Mouse (Mus musculus): ENCODE measurements at regions not wholly inside any gene's neighbourhood (a gene's known extent, or its start where the extent isn't known, plus 50 kb on each side); places are given as distances from the start of the nearest gene placed in this dataset.
"Not testable (repeated sequence)": the region's sequence is repeated elsewhere in the genome, so short reads cannot be mapped to it uniquely, and the experiment has no call there.

DNA sequence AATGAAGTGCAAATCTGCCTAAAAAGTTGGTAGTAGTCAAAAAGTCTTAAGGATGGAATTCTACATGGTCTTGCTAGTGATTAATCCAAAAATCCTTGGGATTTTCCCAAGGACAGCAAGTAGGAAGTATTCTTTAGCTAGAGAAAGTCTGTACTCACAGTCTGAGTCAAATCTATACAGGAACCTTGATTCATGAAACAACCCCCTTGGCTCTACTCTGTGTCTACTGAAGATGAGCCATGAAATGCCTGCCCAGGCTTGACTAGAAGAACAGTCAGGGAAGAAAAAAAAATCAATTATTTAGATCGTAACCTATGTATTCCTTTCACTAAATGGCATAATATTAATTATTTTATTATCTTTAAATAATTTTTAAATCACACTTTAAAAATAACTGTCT is 454.2 kb downstream of the Inhba start:
- 88% methylated on average over 1 of the region's 1 CpGs for WGBS
- H3K4me2 ChIP-seq (ENCODE audit: low read depth, low read length) = no peak overlapping the region
- DNase-seq (ENCODE audit: low spot score) (no peak), ATAC-seq (ENCODE audit: low read depth) (no peak)
- H3K9ac ChIP-seq (ENCODE audit: low read depth, low read length) = no peak overlapping the region
- H3K27ac ChIP-seq (replicated peaks; ENCODE audit: low read depth, low read length) = no peak overlapping the region
- no peak overlapping the region for H3K4me3 ChIP-seq (ENCODE audit: low read depth, low read length)
- no peaks in the 10 kb centered on the region for H3K36me3 ChIP-seq (ENCODE audit: control insufficient read depth, insufficient read depth, low read length)
- H3K27me3 ChIP-seq (replicated peaks; ENCODE audit: control insufficient read depth, insufficient read depth, low read length) = no peaks in the 10 kb centered on the region
- no peaks in the 10 kb centered on the region for H3K9me3 ChIP-seq (ENCODE audit: control insufficient read depth, low read length)
- no peaks in the 10 kb centered on the region for H3K4me1 ChIP-seq (ENCODE audit: control insufficient read depth, insufficient read depth, low read length)

GRCm38 (mm10) chr13:16476515-16476914 is 464.9 kb downstream of the Inhba start:
- H3K4me3 ChIP-seq (ENCODE audit: low read depth, low read length) = no peak overlapping the region
- no peaks in the 10 kb centered on the region for H3K36me3 ChIP-seq (ENCODE audit: control insufficient read depth, insufficient read depth, low read length)
- ATAC-seq (ENCODE audit: low read depth) (no peak), DNase-seq (ENCODE audit: low spot score) (no peak)
- H3K27ac ChIP-seq (replicated peaks; ENCODE audit: low read depth, low read length) = no peak overlapping the region
- H3K4me1 ChIP-seq (ENCODE audit: control insufficient read depth, insufficient read depth, low read length) = no peaks in the 10 kb centered on the region
- H3K9me3 ChIP-seq (ENCODE audit: control insufficient read depth, low read length) = no peaks in the 10 kb centered on the region
- 75% methylated on average over 1 of the region's 1 CpGs for WGBS
- no peak overlapping the region for H3K4me2 ChIP-seq (ENCODE audit: low read depth, low read length)
- no peaks in the 10 kb centered on the region for H3K27me3 ChIP-seq (replicated peaks; ENCODE audit: control insufficient read depth, insufficient read depth, low read length)
- no peak overlapping the region for H3K9ac ChIP-seq (ENCODE audit: low read depth, low read length)

GRCm38 (mm10) chr13:16487292-16487691 is 475.6 kb downstream of the Inhba start:
- H3K36me3 ChIP-seq (ENCODE audit: control insufficient read depth, insufficient read depth, low read length) = no peaks in the 10 kb centered on the region
- DNase-seq (ENCODE audit: low spot score) (peak; percentile 17), ATAC-seq (ENCODE audit: low read depth) (no peak)
- no peak overlapping the region for H3K9ac ChIP-seq (ENCODE audit: low read depth, low read length)
- H3K4me1 ChIP-seq (ENCODE audit: control insufficient read depth, insufficient read depth, low read length) = no peaks in the 10 kb centered on the region
- no peaks in the 10 kb centered on the region for H3K9me3 ChIP-seq (ENCODE audit: control insufficient read depth, low read length)
- no peak overlapping the region for H3K4me2 ChIP-seq (ENCODE audit: low read depth, low read length)
- H3K27me3 ChIP-seq (replicated peaks; ENCODE audit: control insufficient read depth, insufficient read depth, low read length) = no peaks in the 10 kb centered on the region
- H3K27ac ChIP-seq (replicated peaks; ENCODE audit: low read depth, low read length) = no peak overlapping the region
- no peak overlapping the region for H3K4me3 ChIP-seq (ENCODE audit: low read depth, low read length)

- not testable (repeated sequence) for DNase-seq (ENCODE audit: low spot score); H3K27me3 ChIP-seq (replicated peaks; ENCODE audit: control insufficient read depth, insufficient read depth, low read length); ATAC-seq (ENCODE audit: low read depth); H3K27ac ChIP-seq (replicated peaks; ENCODE audit: low read depth, low read length); H3K9ac ChIP-seq (ENCODE audit: low read depth, low read length); H3K9me3 ChIP-seq (ENCODE audit: control insufficient read depth, low read length); H3K4me2 ChIP-seq (ENCODE audit: low read depth, low read length); H3K4me3 ChIP-seq (ENCODE audit: low read depth, low read length); H3K36me3 ChIP-seq (ENCODE audit: control insufficient read depth, insufficient read depth, low read length); H3K4me1 ChIP-seq (ENCODE audit: control insufficient read depth, insufficient read depth, low read length)
- WGBS = 40% methylated on average over 6 of the region's 6 CpGs
Observed at GRCm38 (mm10) chr13:16490680-16491079, 479.0 kb downstream of the Inhba start.

DNA sequence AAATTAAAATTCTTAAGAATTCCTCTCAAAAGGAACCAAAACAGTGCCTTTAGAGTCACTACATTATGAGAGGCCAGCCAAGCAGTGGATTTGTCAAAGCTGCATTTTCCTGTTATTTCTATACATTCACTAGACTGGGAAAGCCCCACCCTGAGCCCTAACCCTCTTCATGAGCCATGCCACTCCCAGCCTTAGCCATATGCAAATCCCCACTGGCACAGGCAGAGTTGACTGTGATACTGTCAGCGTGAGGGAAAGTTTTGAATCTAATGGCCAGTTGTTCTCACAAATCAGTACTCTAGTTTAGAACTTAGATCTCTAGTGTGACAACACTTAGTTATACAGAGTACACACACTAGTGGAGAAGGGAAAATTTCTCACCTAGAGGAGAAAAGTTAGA is 486.4 kb downstream of the Inhba start:
- Histone ChIP-seq H3K4me2 (ENCODE audit: low read depth, low read length) (no peak overlapping the region), H3K9ac (ENCODE audit: low read depth, low read length) (no peak overlapping the region), H3K4me1 (ENCODE audit: control insufficient read depth, insufficient read depth, low read length) (no peaks in the 10 kb centered on the region), H3K27me3 (replicated peaks; ENCODE audit: control insufficient read depth, insufficient read depth, low read length) (no peaks in the 10 kb centered on the region), H3K4me3 (ENCODE audit: low read depth, low read length) (no peak overlapping the region), H3K27ac (replicated peaks; ENCODE audit: low read depth, low read length) (no peak overlapping the region), H3K36me3 (ENCODE audit: control insufficient read depth, insufficient read depth, low read length) (no peaks in the 10 kb centered on the region), H3K9me3 (ENCODE audit: control insufficient read depth, low read length) (no peaks in the 10 kb centered on the region)
- no peak for ATAC-seq (ENCODE audit: low read depth)
- no peak for DNase-seq (ENCODE audit: low spot score)
- WGBS = 48% methylated on average over 1 of the region's 1 CpGs

DNA sequence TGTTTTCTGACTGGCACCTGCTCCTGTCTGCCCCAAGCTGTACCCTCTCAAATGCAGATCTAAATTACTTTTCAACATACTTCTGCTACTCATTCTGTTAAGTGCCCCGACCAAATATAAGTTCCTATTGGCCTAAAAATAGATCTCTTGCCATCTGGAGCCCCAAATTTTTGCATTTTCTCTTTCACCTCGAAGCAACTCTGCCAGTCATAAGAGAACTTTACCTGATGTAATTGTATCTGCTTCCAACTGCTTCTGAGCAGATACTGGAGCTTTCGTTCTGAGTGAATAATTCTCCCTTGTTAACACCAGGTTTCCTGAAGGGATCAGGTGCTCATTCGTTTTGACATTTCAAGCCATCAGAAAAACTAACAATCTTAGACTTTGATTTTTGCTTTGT is 501.2 kb downstream of the Inhba start:
- no peak for ATAC-seq (ENCODE audit: low read depth)
- H3K4me3 ChIP-seq (ENCODE audit: low read depth, low read length) = no peak overlapping the region
- whole genome bisulfite sequencing = 43% methylated on average over 4 of the region's 4 CpGs
- H3K27ac ChIP-seq (replicated peaks; ENCODE audit: low read depth, low read length) = no peak overlapping the region
- no peaks in the 10 kb centered on the region for H3K36me3 ChIP-seq (ENCODE audit: control insufficient read depth, insufficient read depth, low read length)
- no peak overlapping the region for H3K4me2 ChIP-seq (ENCODE audit: low read depth, low read length)
- no peak for DNase-seq (ENCODE audit: low spot score)
- no peak overlapping the region for H3K9ac ChIP-seq (ENCODE audit: low read depth, low read length)
- no peaks in the 10 kb centered on the region for H3K9me3 ChIP-seq (ENCODE audit: control insufficient read depth, low read length)
- no peaks in the 10 kb centered on the region for H3K27me3 ChIP-seq (replicated peaks; ENCODE audit: control insufficient read depth, insufficient read depth, low read length)
- H3K4me1 ChIP-seq (ENCODE audit: control insufficient read depth, insufficient read depth, low read length) = no peaks in the 10 kb centered on the region

- ATAC-seq (ENCODE audit: low read depth) (no peak), DNase-seq (ENCODE audit: low spot score) (no peak)
- Histone ChIP-seq H3K9me3 (ENCODE audit: control insufficient read depth, low read length) (no peaks in the 10 kb centered on the region), H3K36me3 (ENCODE audit: control insufficient read depth, insufficient read depth, low read length) (no peaks in the 10 kb centered on the region), H3K4me2 (ENCODE audit: low read depth, low read length) (no peak overlapping the region), H3K4me1 (ENCODE audit: control insufficient read depth, insufficient read depth, low read length) (no peaks in the 10 kb centered on the region), H3K4me3 (ENCODE audit: low read depth, low read length) (no peak overlapping the region), H3K27me3 (replicated peaks; ENCODE audit: control insufficient read depth, insufficient read depth, low read length) (no peaks in the 10 kb centered on the region), H3K9ac (ENCODE audit: low read depth, low read length) (no peak overlapping the region), H3K27ac (replicated peaks; ENCODE audit: low read depth, low read length) (no peak overlapping the region)
Observed at GRCm38 (mm10) chr13:16515195-16515594, 503.5 kb downstream of the Inhba start.

DNA sequence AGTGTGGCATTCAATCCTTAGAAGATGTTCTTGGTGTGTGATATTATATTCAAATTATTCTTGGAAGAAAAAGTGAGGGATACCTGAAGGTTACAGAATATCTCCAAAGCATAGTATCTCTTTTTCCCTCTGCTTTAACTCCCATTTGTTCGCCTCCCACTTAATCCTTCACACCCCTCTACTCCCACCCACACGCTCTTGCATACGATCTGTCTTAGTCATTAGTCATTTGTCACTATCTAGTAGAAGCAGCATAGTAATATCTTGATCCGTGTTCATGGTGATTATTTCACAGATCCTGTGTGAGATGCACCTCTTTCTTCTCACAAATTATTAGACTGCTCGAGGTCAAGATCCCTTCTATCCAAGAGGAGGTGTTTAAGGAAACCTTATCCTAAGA is 517.4 kb downstream of the Inhba start:
- Histone ChIP-seq H3K9me3 (ENCODE audit: control insufficient read depth, low read length) (no peaks in the 10 kb centered on the region), H3K36me3 (ENCODE audit: control insufficient read depth, insufficient read depth, low read length) (no peaks in the 10 kb centered on the region), H3K9ac (ENCODE audit: low read depth, low read length) (no peak overlapping the region), H3K4me3 (ENCODE audit: low read depth, low read length) (no peak overlapping the region), H3K27ac (replicated peaks; ENCODE audit: low read depth, low read length) (no peak overlapping the region), H3K27me3 (replicated peaks; ENCODE audit: control insufficient read depth, insufficient read depth, low read length) (no peaks in the 10 kb centered on the region), H3K4me1 (ENCODE audit: control insufficient read depth, insufficient read depth, low read length) (no peaks in the 10 kb centered on the region), H3K4me2 (ENCODE audit: low read depth, low read length) (no peak overlapping the region)
- ATAC-seq (ENCODE audit: low read depth) (no peak), DNase-seq (ENCODE audit: low spot score) (no peak)
- 65% methylated on average over 5 of the region's 5 CpGs for WGBS

DNA sequence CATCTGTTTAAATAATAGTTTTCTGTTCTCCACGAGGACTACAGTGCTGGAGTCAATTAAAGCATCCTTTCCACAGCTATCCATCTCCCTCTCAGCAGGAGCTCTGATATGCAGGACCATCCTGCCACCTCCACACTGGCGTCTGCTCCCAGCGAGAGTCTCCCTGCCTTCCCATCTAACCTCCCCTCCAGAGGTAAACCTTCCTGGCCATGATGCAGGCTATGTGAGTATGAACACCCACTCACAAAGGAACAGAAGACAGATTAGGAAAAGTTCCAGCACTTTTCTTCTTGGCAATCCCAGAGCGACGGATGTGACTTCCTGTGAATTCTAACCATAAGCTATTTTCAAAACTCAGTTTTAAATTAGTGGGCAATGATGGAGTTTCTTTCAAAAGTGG is 532.1 kb downstream of the Inhba start:
- no peak overlapping the region for H3K4me2 ChIP-seq (ENCODE audit: low read depth, low read length)
- no peaks in the 10 kb centered on the region for H3K27me3 ChIP-seq (replicated peaks; ENCODE audit: control insufficient read depth, insufficient read depth, low read length)
- 46% methylated on average over 5 of the region's 5 CpGs for WGBS
- no peak overlapping the region for H3K9ac ChIP-seq (ENCODE audit: low read depth, low read length)
- no peaks in the 10 kb centered on the region for H3K9me3 ChIP-seq (ENCODE audit: control insufficient read depth, low read length)
- H3K36me3 ChIP-seq (ENCODE audit: control insufficient read depth, insufficient read depth, low read length) = no peaks in the 10 kb centered on the region
- H3K27ac ChIP-seq (replicated peaks; ENCODE audit: low read depth, low read length) = no peak overlapping the region
- ATAC-seq (ENCODE audit: low read depth) (no peak), DNase-seq (ENCODE audit: low spot score) (no peak)
- no peaks in the 10 kb centered on the region for H3K4me1 ChIP-seq (ENCODE audit: control insufficient read depth, insufficient read depth, low read length)
- no peak overlapping the region for H3K4me3 ChIP-seq (ENCODE audit: low read depth, low read length)

Data from embryonic facial prominence, embryonic 14.5 days (tissue).